Mouse (Mus musculus): Measurements from ENCODE around the gene Pde9a.

Pde9a gene

GRCm38 (mm10) chr17:31432878-31433281 is 46.9 kb downstream of the Pde9a start:
- in situ Hi-C loops (cut with MboI; ENCODE audit: low sequenced_read_pairs): no loop called here

GRCm38 (mm10) chr17:31433401-31433928 is 47.5 kb downstream of the Pde9a start:
- in situ Hi-C loops (cut with MboI; ENCODE audit: low sequenced_read_pairs): no loop called here

DNA sequence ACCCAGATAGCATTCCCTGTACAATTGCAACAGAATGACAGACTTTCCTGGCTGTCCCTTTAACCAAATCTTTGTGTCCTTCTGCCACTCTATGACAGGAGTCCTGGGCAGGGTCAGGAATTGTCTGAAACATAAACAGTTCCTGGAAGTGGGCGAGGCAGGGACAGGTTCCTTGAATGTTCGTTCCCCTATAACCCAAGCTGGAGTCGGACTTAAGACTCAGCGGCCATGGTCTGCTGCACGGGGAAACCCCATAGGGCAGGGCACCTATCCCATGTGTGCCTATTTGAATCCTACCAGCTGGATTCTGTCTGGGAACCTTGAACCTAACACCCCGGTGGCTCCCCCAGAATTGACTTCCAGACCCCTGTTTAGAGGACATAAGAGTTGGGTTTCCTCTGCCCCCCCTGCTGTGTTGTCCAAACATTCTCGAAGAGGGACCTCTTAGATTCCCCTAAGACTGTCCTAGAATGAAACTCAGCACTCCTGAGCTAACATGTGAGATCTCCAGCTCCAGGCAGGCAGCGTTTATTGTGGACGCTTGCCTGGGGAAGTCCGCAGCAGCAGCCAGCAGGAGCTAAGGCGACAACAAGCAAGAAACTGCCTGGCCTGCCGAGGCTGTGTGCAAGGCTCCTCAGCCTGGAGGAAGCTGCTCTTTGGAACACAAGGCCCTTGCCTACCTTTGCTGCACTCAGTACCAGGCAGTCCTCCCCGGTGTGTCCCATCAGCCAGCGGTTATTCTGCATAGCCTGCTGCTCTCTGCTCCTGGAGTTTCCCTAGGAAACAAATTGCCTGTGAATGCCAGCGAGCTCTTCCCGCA is 48.2 kb downstream of the Pde9a start:
- in situ Hi-C loops (cut with MboI; ENCODE audit: low sequenced_read_pairs): no loop called here

DNA sequence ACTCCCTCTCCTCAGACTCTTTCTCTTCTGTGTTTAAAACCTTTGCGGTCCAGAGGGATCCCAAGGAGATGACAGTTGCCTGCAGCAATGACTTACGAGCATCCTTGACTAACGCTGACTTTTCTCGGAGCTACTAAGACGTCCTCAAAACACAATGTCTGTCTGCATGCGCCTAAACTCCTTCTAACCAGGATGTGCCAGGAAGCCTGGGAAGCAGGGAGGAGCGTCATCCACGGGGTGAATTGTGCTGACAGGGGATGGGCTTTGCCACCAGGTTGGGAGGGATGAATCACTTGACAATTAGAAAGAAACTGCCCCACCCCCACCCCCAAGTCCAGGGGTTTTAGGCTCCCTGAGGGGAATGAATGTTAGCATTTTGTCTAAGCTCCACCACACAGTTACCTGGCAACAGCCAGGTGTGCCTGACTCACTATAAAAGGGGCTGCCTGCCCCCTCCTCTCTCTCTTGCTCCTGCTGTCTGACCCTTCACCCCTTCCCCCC is 48.9 kb downstream of the Pde9a start:
- in situ Hi-C loops (cut with MboI; ENCODE audit: low sequenced_read_pairs): no loop called here

GRCm38 (mm10) chr17:31435934-31436813 is 50.2 kb downstream of the Pde9a start:
- in situ Hi-C loops (cut with MboI; ENCODE audit: low sequenced_read_pairs): no loop called here

GRCm38 (mm10) chr17:31436814-31437406 is 50.9 kb downstream of the Pde9a start:
- in situ Hi-C loops (cut with MboI; ENCODE audit: low sequenced_read_pairs): no loop called here

GRCm38 (mm10) chr17:31437482-31437881 is 51.5 kb downstream of the Pde9a start:
- in situ Hi-C loops (cut with MboI; ENCODE audit: low sequenced_read_pairs): no loop called here

GRCm38 (mm10) chr17:31439978-31440377 is 54.0 kb downstream of the Pde9a start:
- in situ Hi-C loops (cut with MboI; ENCODE audit: low sequenced_read_pairs): no loop called here

DNA sequence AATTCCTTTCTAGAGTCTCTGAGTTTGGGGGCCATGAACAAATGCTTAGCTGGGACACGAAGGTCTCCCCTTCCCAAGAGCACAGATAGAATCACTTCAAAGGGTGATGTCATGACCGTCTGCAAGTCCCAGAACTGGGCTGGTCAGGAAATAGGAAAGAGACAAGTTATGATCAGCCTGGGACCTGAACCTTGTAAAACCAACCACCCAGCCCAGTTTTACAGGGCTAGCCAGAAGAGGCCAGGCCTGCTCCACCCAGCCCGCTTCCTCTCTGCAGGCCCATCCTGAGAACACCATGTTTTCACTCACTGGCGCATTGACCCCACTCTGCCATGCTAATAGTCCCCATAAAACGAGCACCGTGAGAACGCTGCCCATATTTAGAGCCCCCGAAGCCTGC is 56.5 kb downstream of the Pde9a start:
- in situ Hi-C loops (cut with MboI; ENCODE audit: low sequenced_read_pairs): no loop called here

- in situ Hi-C loops (cut with MboI; ENCODE audit: low sequenced_read_pairs): no loop called here
Measured at GRCm38 (mm10) chr17:31444251-31444650, 58.2 kb downstream of the Pde9a start.

GRCm38 (mm10) chr17:31445061-31445731 is 59.2 kb downstream of the Pde9a start:
- in situ Hi-C loops (cut with MboI; ENCODE audit: low sequenced_read_pairs): no loop called here

GRCm38 (mm10) chr17:31447766-31448165 is 61.8 kb downstream of the Pde9a start:
- in situ Hi-C loops (cut with MboI; ENCODE audit: low sequenced_read_pairs): no loop called here

DNA sequence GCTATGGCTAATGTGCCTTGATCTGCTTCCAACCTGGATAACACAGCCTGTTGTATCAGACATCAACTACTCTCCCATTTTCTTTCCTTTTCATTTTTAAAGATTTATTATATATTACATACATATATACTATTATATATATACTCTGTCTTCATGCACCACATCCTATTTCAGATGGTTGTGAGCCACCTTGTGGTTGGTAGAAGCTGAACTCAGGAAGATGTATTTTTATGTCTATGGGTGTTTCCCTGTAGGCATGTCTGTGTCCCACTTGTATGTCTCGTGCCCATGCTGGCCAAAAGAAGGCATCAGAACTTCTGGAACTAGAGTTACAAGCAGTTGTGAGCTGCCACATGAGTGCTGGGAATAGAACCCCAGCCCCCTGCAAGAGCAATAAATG is 62.5 kb downstream of the Pde9a start:
- in situ Hi-C loops (cut with MboI; ENCODE audit: low sequenced_read_pairs): no loop called here

- in situ Hi-C loops (cut with MboI; ENCODE audit: low sequenced_read_pairs): no loop called here
Measured at GRCm38 (mm10) chr17:31450206-31450605, 64.2 kb downstream of the Pde9a start.

DNA sequence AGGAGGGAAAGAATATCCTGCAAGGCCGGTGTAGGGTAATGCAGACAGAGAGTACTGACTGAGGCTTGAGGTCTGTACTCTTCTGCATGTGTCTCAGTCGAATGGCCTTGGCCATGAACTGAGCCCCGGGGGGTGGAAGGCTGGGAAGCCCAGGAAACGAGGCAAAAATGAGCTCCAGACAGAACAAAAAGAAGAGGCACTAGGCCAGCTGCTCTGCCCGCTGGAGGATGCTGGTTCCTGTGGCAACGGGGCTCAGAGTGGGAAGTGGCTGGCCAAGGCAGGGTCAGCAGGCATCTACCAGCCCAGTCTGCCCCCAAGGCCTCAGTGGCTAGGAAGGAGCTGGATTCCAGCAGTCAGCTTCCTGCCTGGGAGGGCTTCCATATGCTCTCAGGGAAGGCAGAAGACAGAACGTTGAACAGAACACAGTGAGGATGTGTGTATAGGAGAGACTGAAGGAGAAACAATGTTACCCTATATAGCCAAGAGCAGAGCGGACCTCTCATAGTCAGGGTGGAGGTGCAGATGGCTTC is 65.2 kb downstream of the Pde9a start:
- in situ Hi-C loops (cut with MboI; ENCODE audit: low sequenced_read_pairs): no loop called here

- in situ Hi-C loops (cut with MboI; ENCODE audit: low sequenced_read_pairs): no loop called here
Measured at GRCm38 (mm10) chr17:31452816-31453215, 66.8 kb downstream of the Pde9a start.

DNA sequence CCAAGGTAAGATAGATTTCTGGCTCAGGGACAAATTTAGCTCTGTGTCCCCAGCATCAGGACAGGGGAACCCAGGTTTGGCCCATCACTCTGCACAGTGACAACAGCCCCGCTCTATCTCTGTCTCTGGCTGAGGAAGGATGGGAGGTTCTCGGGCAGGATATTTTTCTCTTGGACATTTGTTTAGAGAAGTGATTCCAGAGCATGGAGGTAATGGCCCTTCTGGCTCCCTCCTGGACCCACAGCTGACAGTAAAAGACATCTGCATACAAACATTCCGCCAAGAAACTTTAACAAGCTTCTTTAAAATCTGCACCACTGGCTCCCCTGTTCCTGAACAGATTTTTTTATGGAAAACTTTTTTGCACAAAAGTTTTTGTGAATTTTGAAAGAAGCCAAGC is 67.5 kb downstream of the Pde9a start:
- in situ Hi-C loops (cut with MboI; ENCODE audit: low sequenced_read_pairs): no loop called here

DNA sequence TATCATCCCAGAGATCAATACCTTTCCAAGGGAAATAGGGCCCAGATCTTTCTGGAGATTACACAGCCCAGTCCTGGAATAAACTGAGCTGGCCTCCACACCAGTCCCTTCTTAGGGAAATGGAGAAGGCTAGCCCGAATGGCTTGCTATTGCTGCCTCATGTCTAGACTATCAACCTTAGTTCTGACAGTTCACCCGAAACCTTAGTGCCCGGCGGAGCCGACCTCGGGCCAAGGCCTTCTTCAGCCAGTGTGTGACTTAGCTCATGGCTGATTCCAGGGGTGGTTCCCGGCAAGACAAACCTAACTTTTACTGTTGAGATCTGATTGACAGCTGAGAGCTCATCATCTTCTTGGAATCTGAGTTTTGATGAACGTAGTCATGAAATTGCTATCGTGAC is 68.0 kb downstream of the Pde9a start:
- in situ Hi-C loops (cut with MboI; ENCODE audit: low sequenced_read_pairs): no loop called here

DNA sequence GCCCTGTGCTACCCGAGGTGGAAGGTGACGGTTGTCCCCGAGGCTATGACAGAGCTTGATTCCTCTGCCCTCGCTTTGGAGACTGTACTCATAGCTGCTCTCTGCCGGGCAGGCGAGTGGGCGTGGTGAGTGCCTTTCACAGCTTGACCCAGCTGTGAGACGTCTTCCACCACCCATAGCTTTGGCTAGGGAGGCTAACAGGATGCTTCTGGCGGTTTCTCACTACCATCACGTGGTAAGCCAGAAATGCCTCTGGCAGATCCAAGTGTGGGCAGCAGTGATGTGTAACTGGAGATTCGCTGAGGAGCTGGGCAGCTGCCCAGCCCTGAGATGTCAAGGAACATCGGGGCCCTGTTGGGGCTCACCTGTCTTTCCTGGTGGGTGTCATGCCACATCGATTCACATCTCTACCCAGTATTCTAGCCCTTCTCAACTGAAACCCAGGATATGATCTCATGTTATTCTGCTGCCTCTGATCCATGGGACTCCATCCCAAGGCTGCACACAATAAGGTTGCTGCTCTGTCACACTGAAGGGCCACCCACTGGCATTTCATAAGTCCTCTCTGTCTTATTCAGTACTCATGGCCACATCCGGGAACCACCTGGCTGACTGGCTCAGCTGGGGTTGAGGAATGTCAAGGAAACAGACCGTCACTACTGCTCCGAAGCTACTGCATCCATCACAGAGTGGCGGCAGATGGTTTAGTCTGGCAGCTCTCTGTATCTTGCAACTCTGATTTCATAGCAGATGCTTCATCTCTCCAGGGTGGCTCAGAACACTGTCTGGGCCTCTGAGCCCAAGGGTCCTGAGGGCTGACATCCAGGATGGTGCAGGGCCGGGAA is 70.9 kb downstream of the Pde9a start:
- in situ Hi-C loops (cut with MboI; ENCODE audit: low sequenced_read_pairs): no loop called here

Data from CH12F3 (cell line).